Mouse (Mus musculus): ENCODE data around the gene Chid1.

DNA sequence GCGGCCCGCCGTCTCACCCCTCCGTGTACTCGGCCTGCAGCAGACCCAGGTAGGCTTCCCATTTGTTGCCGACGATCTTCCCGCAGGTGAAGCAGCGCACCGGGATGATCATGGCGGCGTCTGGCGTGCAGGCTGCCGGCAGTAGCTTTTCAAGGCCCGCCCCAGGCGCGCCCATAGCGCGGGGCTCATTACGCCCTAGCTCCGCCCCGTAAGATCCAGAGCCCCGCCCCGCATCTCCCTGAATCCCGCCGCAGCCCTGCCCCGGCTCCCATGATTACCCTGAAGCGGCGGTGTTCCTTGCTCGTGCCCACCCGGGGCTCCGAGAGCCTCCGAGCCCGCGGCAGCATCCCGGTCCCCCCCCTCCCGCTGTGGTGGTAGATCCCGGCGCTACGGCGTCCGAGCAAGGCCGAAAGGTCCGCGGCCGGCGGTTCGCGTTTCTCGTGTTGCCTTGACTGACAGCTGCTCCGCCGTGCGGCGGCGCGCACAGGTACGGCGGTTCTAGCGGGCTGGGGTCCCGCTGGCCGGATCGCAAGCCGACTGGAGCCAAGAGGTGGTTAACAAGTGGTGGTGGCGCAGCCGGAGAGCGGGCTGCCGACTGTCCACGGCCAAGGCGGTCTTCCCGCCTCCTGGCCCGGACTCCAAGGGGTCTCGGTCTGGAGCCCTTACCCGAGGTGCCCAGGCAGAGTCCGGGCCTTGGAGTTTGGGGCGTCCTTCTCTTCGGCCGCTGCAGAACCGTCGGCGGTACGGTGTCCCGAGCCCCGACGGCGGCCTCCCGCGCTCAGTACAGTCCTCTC, 64.4 kb downstream of the Chid1 start, which contains the start of the genes Polr2l and Tspan4:
- TF ChIP-seq CTCF (IDR thresholded peaks at IDR 0.05; ENCODE audit: low read depth) (peak; percentile 27; the same call in 1 of the 2 replicates), EP300 (optimal IDR thresholded peaks at IDR 0.05) (peak; percentile 82)

All from stomach, postnatal 0 days (tissue).